Mouse (Mus musculus): ENCODE data around the gene Olfr1306. TPM values are rescaled to one million over a fixed set of nuclear protein-coding genes. Genes with fewer than 3 reads are reported as not detected.

The Olfr1306 gene
- not detected in 2 replicates for total RNA-seq (2014; fragmentation: Nextera tagmentation)
- total RNA-seq (2017), result not detected in 2 replicates

DNA sequence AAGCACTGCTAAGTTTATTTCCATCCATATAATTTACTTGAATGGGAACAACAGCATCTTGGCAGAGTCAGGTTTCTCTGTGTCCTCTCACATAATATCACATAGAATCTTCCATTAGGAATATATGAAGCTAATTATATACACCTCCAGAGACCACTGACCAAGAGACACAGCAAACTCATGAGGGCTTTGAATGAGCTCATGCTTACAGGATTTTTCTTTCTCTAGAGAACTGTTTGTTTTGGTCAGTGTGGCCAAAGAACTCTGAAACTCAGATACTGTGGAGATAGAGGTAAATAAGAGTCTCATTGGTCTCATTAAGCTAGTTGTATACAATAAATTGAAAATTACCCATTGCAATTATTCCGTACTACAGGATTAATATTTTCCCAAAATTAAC is at the start of gene Olfr1306:
Olfr1306 (minus strand) TSS at position 101 of the 400 bp plus-strand sequence.
- ATAC-seq (replicated peaks; ENCODE audit: low FRiP score, low TSS enrichment, poor library complexity, severe bottlenecking), result no peak

- no peak for ATAC-seq (replicated peaks; ENCODE audit: low FRiP score, low TSS enrichment, poor library complexity, severe bottlenecking)
Measured at GRCm38 (mm10) chr2:111964844-111965243, 48.8 kb upstream of the Olfr1306 start, which contains the start of gene Olfr1308. Gene Olfr1308, minus strand, starts transcription at chr2:111964944.

- ATAC-seq (replicated peaks; ENCODE audit: low FRiP score, low TSS enrichment, poor library complexity, severe bottlenecking), result no peak
Measured at GRCm38 (mm10) chr2:111949340-111949739, 33.3 kb upstream of the Olfr1306 start, which contains the start of gene Olfr1307. Gene Olfr1307, minus strand, starts transcription at chr2:111949440.

- no peak for ATAC-seq (replicated peaks; ENCODE audit: low FRiP score, low TSS enrichment, poor library complexity, severe bottlenecking)
Measured at GRCm38 (mm10) chr2:111877049-111877448, 39.0 kb downstream of the Olfr1306 start, which contains the start of gene Olfr1305. Gene Olfr1305, minus strand, starts transcription at chr2:111877149.

Other genes starting within 250 kb of the Olfr1306 start
- not detected in 2 replicates for gene Olfr1301, start 165.3 kb downstream of the Olfr1306 start, total RNA-seq (2014; fragmentation: Nextera tagmentation)
- not detected in 2 replicates for gene Olfr1301, start 165.3 kb downstream of the Olfr1306 start, total RNA-seq (2017)
- gene Olfr1302, start 138.8 kb downstream of the Olfr1306 start, total RNA-seq (2014; fragmentation: Nextera tagmentation), result not detected in 2 replicates
- not detected in 2 replicates for gene Olfr1302, start 138.8 kb downstream of the Olfr1306 start, total RNA-seq (2017)
- gene Olfr1303, start 95.9 kb downstream of the Olfr1306 start, total RNA-seq (2014; fragmentation: Nextera tagmentation), result not detected in 2 replicates
- gene Olfr1303, start 95.9 kb downstream of the Olfr1306 start, total RNA-seq (2017), result not detected in 2 replicates
- gene Olfr1305, start 39.1 kb downstream of the Olfr1306 start, total RNA-seq (2014; fragmentation: Nextera tagmentation), result not detected in 2 replicates
- not detected in 2 replicates for gene Olfr1305, start 39.1 kb downstream of the Olfr1306 start, total RNA-seq (2017)
- gene Olfr1307, start 33.2 kb upstream of the Olfr1306 start, total RNA-seq (2014; fragmentation: Nextera tagmentation), result not detected in 2 replicates
- gene Olfr1307, start 33.2 kb upstream of the Olfr1306 start, total RNA-seq (2017), result not detected in 2 replicates
- not detected in 2 replicates for gene Olfr1308, start 48.7 kb upstream of the Olfr1306 start, total RNA-seq (2014; fragmentation: Nextera tagmentation)
- not detected in 2 replicates for gene Olfr1308, start 48.7 kb upstream of the Olfr1306 start, total RNA-seq (2017)
- not detected in 2 replicates for gene Olfr1309, start 74.0 kb upstream of the Olfr1306 start, total RNA-seq (2014; fragmentation: Nextera tagmentation)
- not detected in 2 replicates for gene Olfr1309, start 74.0 kb upstream of the Olfr1306 start, total RNA-seq (2017)
- gene Olfr1310, start 96.4 kb upstream of the Olfr1306 start, total RNA-seq (2014; fragmentation: Nextera tagmentation), result not detected in 2 replicates
- gene Olfr1310, start 96.4 kb upstream of the Olfr1306 start, total RNA-seq (2017), result not detected in 2 replicates
- not detected in 2 replicates for gene Olfr1311, start 108.1 kb upstream of the Olfr1306 start, total RNA-seq (2014; fragmentation: Nextera tagmentation)
- not detected in 2 replicates for gene Olfr1311, start 108.1 kb upstream of the Olfr1306 start, total RNA-seq (2017)
- gene Olfr1312, start 134.0 kb upstream of the Olfr1306 start, total RNA-seq (2014; fragmentation: Nextera tagmentation), result not detected in 2 replicates
- not detected in 2 replicates for gene Olfr1312, start 134.0 kb upstream of the Olfr1306 start, total RNA-seq (2017)
- gene Olfr1313, start 161.6 kb upstream of the Olfr1306 start, total RNA-seq (2014; fragmentation: Nextera tagmentation), result not detected in 2 replicates
- not detected in 2 replicates for gene Olfr1313, start 161.6 kb upstream of the Olfr1306 start, total RNA-seq (2017)
- not detected in 2 replicates for gene Olfr1314, start 180.5 kb upstream of the Olfr1306 start, total RNA-seq (2014; fragmentation: Nextera tagmentation)
- not detected in 2 replicates for gene Olfr1314, start 180.5 kb upstream of the Olfr1306 start, total RNA-seq (2017)
- not detected in 2 replicates for gene Olfr1315-ps1, start 199.2 kb upstream of the Olfr1306 start, total RNA-seq (2014; fragmentation: Nextera tagmentation)
- not detected in 2 replicates for gene Olfr1315-ps1, start 199.2 kb upstream of the Olfr1306 start, total RNA-seq (2017)
- not detected in 2 replicates for gene Olfr1316, start 218.7 kb upstream of the Olfr1306 start, total RNA-seq (2014; fragmentation: Nextera tagmentation)
- not detected in 2 replicates for gene Olfr1316, start 218.7 kb upstream of the Olfr1306 start, total RNA-seq (2017)
- not detected in 2 replicates for gene Olfr1317, start 224.1 kb upstream of the Olfr1306 start, total RNA-seq (2014; fragmentation: Nextera tagmentation)
- not detected in 2 replicates for gene Olfr1317, start 224.1 kb upstream of the Olfr1306 start, total RNA-seq (2017)
- not detected in 2 replicates for gene Olfr1318, start 237.9 kb upstream of the Olfr1306 start, total RNA-seq (2014; fragmentation: Nextera tagmentation)
- gene Olfr1318, start 237.9 kb upstream of the Olfr1306 start, total RNA-seq (2017), result not detected in 2 replicates